Mouse (Mus musculus): ENCODE measurements at regions not wholly inside any gene's neighbourhood (a gene's known extent, or its start where the extent isn't known, plus 50 kb on each side); places are given as distances from the start of the nearest gene placed in this dataset.

- in situ Hi-C loops (cut with MboI; ENCODE audit: low sequenced_read_pairs in 2 of 2, unreplicated experiment in 2 of 2), result no loop called here
- H3K36me3 ChIP-seq (ENCODE audit: control insufficient read depth, insufficient read depth, low read length, poor library complexity, severe bottlenecking), result no peaks in the 10 kb centered on the region
- no peak overlapping the region for H3K27ac ChIP-seq (ENCODE audit: insufficient read depth, low read depth, low read length, poor library complexity, severe bottlenecking)
- DNase-seq (ENCODE audit: low read depth, low spot score), result no peak
- no peaks in the 10 kb centered on the region for H3K9me3 ChIP-seq (ENCODE audit: control insufficient read depth, insufficient read depth, low read depth, low read length)
- TF ChIP-seq CHD2 (IDR thresholded peaks at IDR 0.05; ENCODE audit: low read depth, low read length) (no peak), ZNF384 (IDR thresholded peaks at IDR 0.05; ENCODE audit: low read depth, low read length) (no peak), MAFK (IDR thresholded peaks at IDR 0.05; ENCODE audit: insufficient read depth, low read depth, low read length) (no peak), HCFC1 (IDR thresholded peaks at IDR 0.05; ENCODE audit: borderline replicate concordance, insufficient read depth, low read length) (no peak), ZC3H11A (IDR thresholded peaks at IDR 0.05; ENCODE audit: borderline replicate concordance, low read depth, low read length) (no peak)
- H3K4me1 ChIP-seq (ENCODE audit: control insufficient read depth in 2 of 2, insufficient read depth in 2 of 2, low read length in 2 of 2, poor library complexity in 1 of 2), result 0 out of 4 replicates have a peak, but pooled peaks cover 0 to 1% of the 10 kb centered on the region in 2 experiments
- H3K4me3 ChIP-seq (ENCODE audit: insufficient read depth in 1 of 2, low read depth in 1 of 2, low read length in 2 of 2, poor library complexity in 1 of 2, severe bottlenecking in 1 of 2), result no peak overlapping the region
- no peak overlapping the region for H3K9ac ChIP-seq (ENCODE audit: insufficient read depth, low read depth, low read length, poor library complexity, severe bottlenecking)
Measured at GRCm38 (mm10) chr6:33117877-33118276, 57.8 kb upstream of the Chchd3 start.

- no peak overlapping the region for H3K9ac ChIP-seq (ENCODE audit: insufficient read depth, low read depth, low read length, poor library complexity, severe bottlenecking)
- H3K27ac ChIP-seq (ENCODE audit: insufficient read depth, low read depth, low read length, poor library complexity, severe bottlenecking), result no peak overlapping the region
- in situ Hi-C loops (cut with MboI; ENCODE audit: low sequenced_read_pairs in 2 of 2, unreplicated experiment in 2 of 2), result no loop called here
Measured at GRCm38 (mm10) chr6:33120581-33120980, 60.5 kb upstream of the Chchd3 start.

GRCm38 (mm10) chr6:33126574-33126973, 66.5 kb upstream of the Chchd3 start:
- Histone ChIP-seq H3K36me3 (ENCODE audit: control insufficient read depth, insufficient read depth, low read length, poor library complexity, severe bottlenecking) (no peaks in the 10 kb centered on the region), H3K9me3 (ENCODE audit: control insufficient read depth, insufficient read depth, low read depth, low read length) (no peaks in the 10 kb centered on the region), H3K4me1 (ENCODE audit: control insufficient read depth in 2 of 2, insufficient read depth in 2 of 2, low read length in 2 of 2, poor library complexity in 1 of 2) (no peaks in the 10 kb centered on the region), H3K4me3 (ENCODE audit: insufficient read depth in 1 of 2, low read depth in 1 of 2, low read length in 2 of 2, poor library complexity in 1 of 2, severe bottlenecking in 1 of 2) (no peak overlapping the region), H3K9ac (ENCODE audit: insufficient read depth, low read depth, low read length, poor library complexity, severe bottlenecking) (no peak overlapping the region), H3K27ac (ENCODE audit: insufficient read depth, low read depth, low read length, poor library complexity, severe bottlenecking) (no peak overlapping the region)
- DNase-seq (ENCODE audit: low read depth, low spot score), result peak; percentile 88
- no peak for TF ChIP-seq HCFC1 (IDR thresholded peaks at IDR 0.05; ENCODE audit: borderline replicate concordance, insufficient read depth, low read length)
- no peak for TF ChIP-seq ZNF384 (IDR thresholded peaks at IDR 0.05; ENCODE audit: low read depth, low read length)
- no peak for TF ChIP-seq CHD2 (IDR thresholded peaks at IDR 0.05; ENCODE audit: low read depth, low read length)
- TF ChIP-seq ZC3H11A (IDR thresholded peaks at IDR 0.05; ENCODE audit: borderline replicate concordance, low read depth, low read length), result peak; percentile 91
- in situ Hi-C loops (cut with MboI; ENCODE audit: low sequenced_read_pairs in 2 of 2, unreplicated experiment in 2 of 2), result no loop called here

More at GRCm38 (mm10) chr6:33120581-33120980, 60.5 kb upstream of the Chchd3 start:
- TF ChIP-seq ZNF384 (IDR thresholded peaks at IDR 0.05; ENCODE audit: low read depth, low read length), result no peak
- no peak for TF ChIP-seq ZC3H11A (IDR thresholded peaks at IDR 0.05; ENCODE audit: borderline replicate concordance, low read depth, low read length)
- TF ChIP-seq HCFC1 (IDR thresholded peaks at IDR 0.05; ENCODE audit: borderline replicate concordance, insufficient read depth, low read length), result no peak
- no peak for TF ChIP-seq CHD2 (IDR thresholded peaks at IDR 0.05; ENCODE audit: low read depth, low read length)
- no peak for TF ChIP-seq MAFK (IDR thresholded peaks at IDR 0.05; ENCODE audit: insufficient read depth, low read depth, low read length)
- Histone ChIP-seq H3K4me3 (ENCODE audit: insufficient read depth in 1 of 2, low read depth in 1 of 2, low read length in 2 of 2, poor library complexity in 1 of 2, severe bottlenecking in 1 of 2) (no peak overlapping the region), H3K9me3 (ENCODE audit: control insufficient read depth, insufficient read depth, low read depth, low read length) (no peaks in the 10 kb centered on the region), H3K4me1 (ENCODE audit: control insufficient read depth in 2 of 2, insufficient read depth in 2 of 2, low read length in 2 of 2, poor library complexity in 1 of 2) (0 out of 4 replicates have a peak, but pooled peaks cover 0 to 1% of the 10 kb centered on the region in 2 experiments), H3K36me3 (ENCODE audit: control insufficient read depth, insufficient read depth, low read length, poor library complexity, severe bottlenecking) (no peaks in the 10 kb centered on the region)
- DNase-seq (ENCODE audit: low read depth, low spot score), result no peak

- H3K4me1 ChIP-seq (ENCODE audit: control insufficient read depth in 2 of 2, insufficient read depth in 2 of 2, low read length in 2 of 2, poor library complexity in 1 of 2), result no peaks in the 10 kb centered on the region
- TF ChIP-seq ZC3H11A (IDR thresholded peaks at IDR 0.05; ENCODE audit: borderline replicate concordance, low read depth, low read length) (no peak), MAFK (IDR thresholded peaks at IDR 0.05; ENCODE audit: insufficient read depth, low read depth, low read length) (no peak), ZNF384 (IDR thresholded peaks at IDR 0.05; ENCODE audit: low read depth, low read length) (no peak), HCFC1 (IDR thresholded peaks at IDR 0.05; ENCODE audit: borderline replicate concordance, insufficient read depth, low read length) (no peak), CHD2 (IDR thresholded peaks at IDR 0.05; ENCODE audit: low read depth, low read length) (no peak)
- H3K9ac ChIP-seq (ENCODE audit: insufficient read depth, low read depth, low read length, poor library complexity, severe bottlenecking), result no peak overlapping the region
- no peaks in the 10 kb centered on the region for H3K36me3 ChIP-seq (ENCODE audit: control insufficient read depth, insufficient read depth, low read length, poor library complexity, severe bottlenecking)
- H3K27ac ChIP-seq (ENCODE audit: insufficient read depth, low read depth, low read length, poor library complexity, severe bottlenecking), result no peak overlapping the region
- H3K4me3 ChIP-seq (ENCODE audit: insufficient read depth in 1 of 2, low read depth in 1 of 2, low read length in 2 of 2, poor library complexity in 1 of 2, severe bottlenecking in 1 of 2), result no peak overlapping the region
- in situ Hi-C loops (cut with MboI; ENCODE audit: low sequenced_read_pairs in 2 of 2, unreplicated experiment in 2 of 2), result no loop called here
- H3K9me3 ChIP-seq (ENCODE audit: control insufficient read depth, insufficient read depth, low read depth, low read length), result no peaks in the 10 kb centered on the region
- DNase-seq (ENCODE audit: low read depth, low spot score), result no peak
Measured at GRCm38 (mm10) chr6:33136906-33137305, 76.8 kb upstream of the Chchd3 start.

GRCm38 (mm10) chr6:33137823-33138222, 77.8 kb upstream of the Chchd3 start:
- in situ Hi-C loops (cut with MboI; ENCODE audit: low sequenced_read_pairs in 2 of 2, unreplicated experiment in 2 of 2), result no loop called here
- H3K27ac ChIP-seq (ENCODE audit: insufficient read depth, low read depth, low read length, poor library complexity, severe bottlenecking), result no peak overlapping the region
- DNase-seq (ENCODE audit: low read depth, low spot score), result peak; percentile 29
- no peak overlapping the region for H3K4me3 ChIP-seq (ENCODE audit: insufficient read depth in 1 of 2, low read depth in 1 of 2, low read length in 2 of 2, poor library complexity in 1 of 2, severe bottlenecking in 1 of 2)
- no peaks in the 10 kb centered on the region for H3K36me3 ChIP-seq (ENCODE audit: control insufficient read depth, insufficient read depth, low read length, poor library complexity, severe bottlenecking)
- no peaks in the 10 kb centered on the region for H3K9me3 ChIP-seq (ENCODE audit: control insufficient read depth, insufficient read depth, low read depth, low read length)
- H3K9ac ChIP-seq (ENCODE audit: insufficient read depth, low read depth, low read length, poor library complexity, severe bottlenecking), result no peak overlapping the region
- H3K4me1 ChIP-seq (ENCODE audit: control insufficient read depth in 2 of 2, insufficient read depth in 2 of 2, low read length in 2 of 2, poor library complexity in 1 of 2), result no peaks in the 10 kb centered on the region
- TF ChIP-seq ZNF384 (IDR thresholded peaks at IDR 0.05; ENCODE audit: low read depth, low read length) (no peak), HCFC1 (IDR thresholded peaks at IDR 0.05; ENCODE audit: borderline replicate concordance, insufficient read depth, low read length) (no peak)
